In genomic region chr11:72348563-72348962, GRCm38 (mm10) we compare ENCODE assay signal across 22 mouse cellular contexts. TPM values are rescaled to one million over a fixed set of nuclear protein-coding genes. Genes with fewer than 3 reads are reported as not detected.
DNase-seq lines count a peak whose midpoint lies in the region; ATAC-seq and TF ChIP-seq lines count a peak whose summit lies in the region.
"Had no signal": no experiment of that assay in that cellular context is flagged by ENCODE, and none has a peak within 500 bp of the region (broad histone marks: within the 10 kb centered on the region; RNA-seq: fewer than 3 reads in every experiment).

No protein-coding gene starts in this region.

- DNase-seq in frontal cortex, postnatal 25 days (ENCODE audit: low spot score in 2 of 2): no peak
- no peak for DNase-seq in left cerebral cortex, adult 2 months (ENCODE audit: extremely low spot score in 1 of 2, low spot score in 2 of 2)
- DNase-seq in left cerebral cortex, adult 8-10 months (ENCODE audit: low spot score in 2 of 2): no peak
- peak; percentile 41 for DNase-seq in NIH3T3 (ENCODE audit: low read depth)
- DNase-seq in kidney, postnatal 10 days: peak; percentile 56
- no peak for DNase-seq in adrenal gland, postnatal 14 days
- no peak for DNase-seq in left cerebral cortex, postnatal 4 days
- DNase-seq: gastrocnemius, postnatal 36 days had no signal

- H3K4me3 ChIP-seq in left cerebral cortex, adult 2 months: no peak overlapping the region
- H3K4me3 ChIP-seq: embryonic facial prominence, embryonic 12.5 days; hindbrain, embryonic 10.5 days; midbrain, embryonic 10.5 days had no signal

- H3K27ac ChIP-seq in left cerebral cortex, adult 2 months: peak overlapping the region; percentile 67
- H3K27ac ChIP-seq: embryonic facial prominence, embryonic 12.5 days; hindbrain, embryonic 10.5 days; hindbrain, postnatal 0 days; liver, embryonic 14.5 days; macrophage; midbrain, embryonic 10.5 days had no signal

- intact Hi-C loops in left cerebral cortex, adult 2 months (cut with DNase I): no loop called here
- intact Hi-C loops in left cerebral cortex, postnatal 4 days (cut with DNase I): loop anchor here (10.0 kb wide), 2 partner anchors 124 to 216 kb away; no protein-coding TSS in a partner anchor

- TF ChIP-seq CTCF in left cerebral cortex, adult 2 months (IDR thresholded peaks at IDR 0.05): no peak

- 0 out of 2 replicates have a peak, but pooled peaks have one; percentile 56 for ATAC-seq in frontal cortex, adult (ENCODE audit: low TSS enrichment)
- ATAC-seq: forebrain, postnatal 0 days; hindbrain, postnatal 0 days; intestine, postnatal 0 days had no signal

RNA-seq across cellular contexts. Expression of gene Tekt1, which starts 13.7 kb away (rescaled TPM):
- total RNA-seq in left cerebral cortex, adult 2 months (2021): 1 to 10 TPM; 2.3 to 3.6 TPM
- total RNA-seq in left cerebral cortex, adult 8-10 months (2022): 1 to 10 TPM; 1.3 to 3.5 (median 2.5) TPM
- not detected in 2 replicates for total RNA-seq in adrenal gland, postnatal 14 days (2021)
- 1 to 10 TPM; 1.6 to 2.1 TPM for total RNA-seq in left cerebral cortex, postnatal 4 days (2021)
- total RNA-seq: G1E had no signal

RNA-seq across cellular contexts. Expression of gene Fbxo39, which starts 34.3 kb away (rescaled TPM):
- not detected for total RNA-seq in left cerebral cortex, adult 2 months (2021)
- not detected for total RNA-seq in left cerebral cortex, adult 8-10 months (2022)
- not detected in 2 replicates for total RNA-seq in adrenal gland, postnatal 14 days (2021)
- not detected for total RNA-seq in left cerebral cortex, postnatal 4 days (2021)
- total RNA-seq: adrenal gland, postnatal 4 days; common myeloid progenitor, adult 5-6 weeks; forebrain, postnatal 0 days; gastrocnemius, postnatal 36 days; left cerebral cortex, postnatal 14 days; midbrain, postnatal 0 days had no signal

RNA-seq across cellular contexts. Expression of gene Xaf1, which starts 47.1 kb away (rescaled TPM):
- total RNA-seq in left cerebral cortex, adult 2 months (2021): 1 to 10 TPM; 3.8 to 5.2 TPM
- 10 to 100 TPM in 2 of 4 experiments, 1 to 10 TPM in 2; 5.6 to 11.8 (median 10.1) TPM for total RNA-seq in left cerebral cortex, adult 8-10 months (2022)
- 15.3 and 16.5 TPM in 2 replicates for total RNA-seq in adrenal gland, postnatal 14 days (2021)
- 1 to 10 TPM in 1 of 2 experiments, under 1 TPM in 1; 0.70 to 1.2 TPM for total RNA-seq in left cerebral cortex, postnatal 4 days (2021)

Comparison
In these comparisons a context has a peak if more than half of its experiments do, and no peak if none do; other contexts are left out.
1. DNase-seq: peak in NIH3T3 (single experiment) and kidney, postnatal 10 days (single experiment); none in frontal cortex, postnatal 25 days (0 of 2), left cerebral cortex, adult 2 months (0 of 2), left cerebral cortex, adult 8-10 months (0 of 2), adrenal gland, postnatal 14 days (single experiment) and left cerebral cortex, postnatal 4 days (single experiment).